Mouse (Mus musculus): Measurements from ENCODE around the gene Plekha3. TPM values are rescaled to one million over a fixed set of nuclear protein-coding genes. Genes with fewer than 3 reads are reported as not detected.

Plekha3 gene
- polyA plus RNA-seq, 1 experiment from 2014 or later, result 5.6 TPM

DNA sequence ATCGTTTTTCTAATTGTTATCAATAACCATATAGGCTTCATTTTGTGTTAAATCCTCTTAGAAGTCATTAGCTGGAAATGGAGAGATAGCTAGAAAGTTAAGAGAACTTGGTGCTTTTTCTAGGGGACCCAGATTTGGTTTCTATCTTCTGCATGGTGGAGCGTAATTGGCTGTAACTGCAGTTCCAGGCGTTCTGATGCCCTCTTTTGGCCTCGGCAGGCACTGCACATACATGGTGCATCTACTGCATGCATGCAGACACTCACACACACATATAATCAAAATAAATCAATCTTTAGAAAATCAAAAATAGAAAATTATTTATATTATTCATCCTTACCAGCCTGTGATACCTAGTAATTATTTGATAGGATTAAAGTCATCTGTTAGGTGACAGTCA, 22.0 kb upstream of the Plekha3 start:
- DNase-seq (ENCODE audit: low spot score) (no peak), ATAC-seq (no peak)
- H3K36me3 ChIP-seq (ENCODE audit: control insufficient read depth, insufficient read depth, low read length), result no peaks in the 10 kb centered on the region
- H3K27me3 ChIP-seq (replicated peaks; ENCODE audit: control insufficient read depth, insufficient read depth, low read length), result no peaks in the 10 kb centered on the region
- H3K9ac ChIP-seq (ENCODE audit: low read length), result no peak overlapping the region
- H3K4me2 ChIP-seq (ENCODE audit: low read length), result no peak overlapping the region
- H3K9me3 ChIP-seq (replicated peaks; ENCODE audit: control insufficient read depth, low read length), result no peaks in the 10 kb centered on the region
- H3K4me1 ChIP-seq (ENCODE audit: control insufficient read depth, insufficient read depth, low read length), result peaks cover 4% of the 10 kb centered on the region; the same call in 1 of the 2 replicates
- no peak overlapping the region for H3K4me3 ChIP-seq (ENCODE audit: low read depth, low read length)
- no peak overlapping the region for H3K27ac ChIP-seq (ENCODE audit: low read depth, low read length)
- WGBS, result 96% methylated on average over 4 of the region's 4 CpGs

GRCm38 (mm10) chr2:76654646-76655045, 20.4 kb upstream of the Plekha3 start:
- ATAC-seq (no peak), DNase-seq (ENCODE audit: low spot score) (no peak)
- Histone ChIP-seq H3K27me3 (replicated peaks; ENCODE audit: control insufficient read depth, insufficient read depth, low read length) (no peaks in the 10 kb centered on the region), H3K9me3 (replicated peaks; ENCODE audit: control insufficient read depth, low read length) (no peaks in the 10 kb centered on the region), H3K36me3 (ENCODE audit: control insufficient read depth, insufficient read depth, low read length) (no peaks in the 10 kb centered on the region), H3K4me2 (ENCODE audit: low read length) (no peak overlapping the region), H3K4me1 (ENCODE audit: control insufficient read depth, insufficient read depth, low read length) (no peaks in the 10 kb centered on the region), H3K9ac (ENCODE audit: low read length) (no peak overlapping the region), H3K27ac (ENCODE audit: low read depth, low read length) (no peak overlapping the region), H3K4me3 (ENCODE audit: low read depth, low read length) (no peak overlapping the region)
- 70% methylated on average over 5 of the region's 5 CpGs for WGBS

- no peak for ATAC-seq
- Histone ChIP-seq H3K27ac (ENCODE audit: low read depth, low read length) (no peak overlapping the region), H3K4me1 (ENCODE audit: control insufficient read depth, insufficient read depth, low read length) (no peaks in the 10 kb centered on the region), H3K27me3 (replicated peaks; ENCODE audit: control insufficient read depth, insufficient read depth, low read length) (no peaks in the 10 kb centered on the region), H3K9me3 (replicated peaks; ENCODE audit: control insufficient read depth, low read length) (no peaks in the 10 kb centered on the region), H3K9ac (ENCODE audit: low read length) (no peak overlapping the region), H3K4me2 (ENCODE audit: low read length) (no peak overlapping the region), H3K36me3 (ENCODE audit: control insufficient read depth, insufficient read depth, low read length) (no peaks in the 10 kb centered on the region), H3K4me3 (ENCODE audit: low read depth, low read length) (no peak overlapping the region)
- 83% methylated on average over 3 of the region's 3 CpGs for WGBS
- DNase-seq (ENCODE audit: low spot score), result no peak
These were observed 19.6 kb upstream of the Plekha3 start for GRCm38 (mm10) chr2:76655444-76655843.

GRCm38 (mm10) chr2:76655982-76656381, 19.1 kb upstream of the Plekha3 start:
- no peak for DNase-seq (ENCODE audit: low spot score)
- Histone ChIP-seq H3K27me3 (replicated peaks; ENCODE audit: control insufficient read depth, insufficient read depth, low read length) (no peaks in the 10 kb centered on the region), H3K4me3 (ENCODE audit: low read depth, low read length) (no peak overlapping the region), H3K4me2 (ENCODE audit: low read length) (no peak overlapping the region), H3K36me3 (ENCODE audit: control insufficient read depth, insufficient read depth, low read length) (no peaks in the 10 kb centered on the region), H3K27ac (ENCODE audit: low read depth, low read length) (no peak overlapping the region), H3K9ac (ENCODE audit: low read length) (no peak overlapping the region), H3K9me3 (replicated peaks; ENCODE audit: control insufficient read depth, low read length) (no peaks in the 10 kb centered on the region), H3K4me1 (ENCODE audit: control insufficient read depth, insufficient read depth, low read length) (no peaks in the 10 kb centered on the region)
- no peak for ATAC-seq
- 23% methylated on average over 1 of the region's 1 CpGs for WGBS

GRCm38 (mm10) chr2:76658551-76658950, 16.5 kb upstream of the Plekha3 start:
- H3K27me3 ChIP-seq (replicated peaks; ENCODE audit: control insufficient read depth, insufficient read depth, low read length), result no peaks in the 10 kb centered on the region
- H3K4me1 ChIP-seq (ENCODE audit: control insufficient read depth, insufficient read depth, low read length), result no peaks in the 10 kb centered on the region
- no peak for DNase-seq (ENCODE audit: low spot score)
- no peak overlapping the region for H3K4me2 ChIP-seq (ENCODE audit: low read length)
- H3K9me3 ChIP-seq (replicated peaks; ENCODE audit: control insufficient read depth, low read length), result no peaks in the 10 kb centered on the region
- ATAC-seq, result no peak
- no peak overlapping the region for H3K4me3 ChIP-seq (ENCODE audit: low read depth, low read length)
- H3K9ac ChIP-seq (ENCODE audit: low read length), result no peak overlapping the region
- H3K36me3 ChIP-seq (ENCODE audit: control insufficient read depth, insufficient read depth, low read length), result peaks cover 7% of the 10 kb centered on the region; the same call in 1 of the 2 replicates
- no peak overlapping the region for H3K27ac ChIP-seq (ENCODE audit: low read depth, low read length)
- WGBS, result 83% methylated on average over 13 of the region's 13 CpGs

DNA sequence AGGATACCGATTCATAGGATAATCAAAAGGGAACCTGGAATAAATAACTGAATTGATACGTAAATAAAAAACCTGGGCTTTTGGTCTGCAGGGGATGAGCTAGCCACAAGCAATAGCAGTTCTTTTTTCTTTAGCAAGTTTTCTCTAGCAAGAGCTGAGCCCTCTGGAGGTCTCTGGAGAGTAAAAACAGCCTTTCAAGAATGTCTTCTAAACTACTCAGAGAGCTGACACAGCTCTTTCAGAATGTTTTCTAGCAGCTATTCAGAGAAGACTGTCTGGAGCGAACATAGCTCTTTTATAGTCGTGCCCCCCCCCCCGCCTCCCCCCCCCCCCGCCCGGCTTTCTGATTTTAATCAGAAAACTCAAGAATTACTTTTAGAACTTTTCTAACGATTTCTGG, 15.7 kb upstream of the Plekha3 start:
- Histone ChIP-seq H3K9ac (ENCODE audit: low read length) (no peak overlapping the region), H3K9me3 (replicated peaks; ENCODE audit: control insufficient read depth, low read length) (no peaks in the 10 kb centered on the region), H3K36me3 (ENCODE audit: control insufficient read depth, insufficient read depth, low read length) (peaks cover 11% of the 10 kb centered on the region; the same call in 1 of the 2 replicates), H3K27ac (ENCODE audit: low read depth, low read length) (no peak overlapping the region), H3K4me1 (ENCODE audit: control insufficient read depth, insufficient read depth, low read length) (no peaks in the 10 kb centered on the region), H3K4me2 (ENCODE audit: low read length) (no peak overlapping the region), H3K4me3 (ENCODE audit: low read depth, low read length) (no peak overlapping the region), H3K27me3 (replicated peaks; ENCODE audit: control insufficient read depth, insufficient read depth, low read length) (no peaks in the 10 kb centered on the region)
- ATAC-seq (no peak), DNase-seq (ENCODE audit: low spot score) (peak; percentile 31)
- WGBS, result 44% methylated on average over 6 of the region's 8 CpGs

DNA sequence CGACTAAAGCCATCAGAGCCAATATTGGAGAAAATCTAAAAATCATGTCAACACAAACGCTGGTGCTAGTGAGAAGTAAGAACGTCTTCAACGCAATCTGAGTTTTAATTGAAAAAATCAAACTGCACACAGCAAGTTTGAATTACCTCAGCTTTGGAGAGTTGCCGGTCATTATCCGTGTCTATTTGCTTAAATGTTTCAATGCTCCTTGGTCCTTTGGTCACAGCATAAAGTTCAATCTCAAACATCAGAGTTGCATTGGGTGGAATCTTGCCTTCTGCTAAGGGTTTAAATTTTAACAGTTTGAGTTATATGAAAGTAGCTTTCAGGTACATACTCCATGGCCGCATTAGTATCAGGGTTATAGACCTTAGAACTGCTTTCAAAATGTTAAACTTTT, 9.6 kb upstream of the Plekha3 start:
- Histone ChIP-seq H3K9me3 (replicated peaks; ENCODE audit: control insufficient read depth, low read length) (no peaks in the 10 kb centered on the region), H3K4me2 (ENCODE audit: low read length) (no peak overlapping the region), H3K27ac (ENCODE audit: low read depth, low read length) (no peak overlapping the region), H3K4me3 (ENCODE audit: low read depth, low read length) (no peak overlapping the region), H3K9ac (ENCODE audit: low read length) (no peak overlapping the region), H3K27me3 (replicated peaks; ENCODE audit: control insufficient read depth, insufficient read depth, low read length) (no peaks in the 10 kb centered on the region), H3K36me3 (ENCODE audit: control insufficient read depth, insufficient read depth, low read length) (peaks cover 30% of the 10 kb centered on the region), H3K4me1 (ENCODE audit: control insufficient read depth, insufficient read depth, low read length) (no peaks in the 10 kb centered on the region)
- DNase-seq (ENCODE audit: low spot score) (no peak), ATAC-seq (no peak)
- WGBS, result 96% methylated on average over 7 of the region's 7 CpGs

GRCm38 (mm10) chr2:76667200-76667599, 7.9 kb upstream of the Plekha3 start:
- Histone ChIP-seq H3K27me3 (replicated peaks; ENCODE audit: control insufficient read depth, insufficient read depth, low read length) (no peaks in the 10 kb centered on the region), H3K27ac (ENCODE audit: low read depth, low read length) (no peak overlapping the region), H3K4me2 (ENCODE audit: low read length) (no peak overlapping the region), H3K4me1 (ENCODE audit: control insufficient read depth, insufficient read depth, low read length) (peaks cover 7% of the 10 kb centered on the region), H3K9ac (ENCODE audit: low read length) (no peak overlapping the region), H3K4me3 (ENCODE audit: low read depth, low read length) (no peak overlapping the region), H3K9me3 (replicated peaks; ENCODE audit: control insufficient read depth, low read length) (no peaks in the 10 kb centered on the region), H3K36me3 (ENCODE audit: control insufficient read depth, insufficient read depth, low read length) (peaks cover 29% of the 10 kb centered on the region)
- DNase-seq (ENCODE audit: low spot score) (no peak), ATAC-seq (no peak)
- 82% methylated on average over 5 of the region's 5 CpGs for WGBS

DNA sequence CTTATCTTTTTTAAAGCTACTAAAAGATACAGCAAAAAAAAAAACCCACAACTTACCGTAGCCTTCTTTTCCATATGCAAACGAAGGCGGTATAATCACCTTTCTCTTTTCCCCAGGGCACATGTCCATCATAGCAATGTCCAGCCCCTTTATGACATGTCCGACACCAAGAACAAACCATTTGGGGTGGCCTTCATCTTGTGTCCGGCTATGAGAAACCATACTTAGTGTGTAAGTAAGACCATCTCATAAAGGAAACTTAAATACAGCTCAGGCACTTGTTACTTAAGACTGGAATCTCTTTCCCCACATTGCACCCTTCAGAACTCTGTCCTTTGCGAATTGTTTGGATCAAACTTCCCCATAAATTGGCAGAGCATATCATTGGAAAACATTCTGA, 3.4 kb upstream of the Plekha3 start:
- WGBS, result 88% methylated on average over 6 of the region's 6 CpGs
- Histone ChIP-seq H3K4me3 (ENCODE audit: low read depth, low read length) (peak overlapping the region; percentile 32), H3K9ac (ENCODE audit: low read length) (peak overlapping the region; percentile 54), H3K36me3 (ENCODE audit: control insufficient read depth, insufficient read depth, low read length) (peaks cover 5% of the 10 kb centered on the region), H3K27ac (ENCODE audit: low read depth, low read length) (no peak overlapping the region), H3K27me3 (replicated peaks; ENCODE audit: control insufficient read depth, insufficient read depth, low read length) (no peaks in the 10 kb centered on the region), H3K4me1 (ENCODE audit: control insufficient read depth, insufficient read depth, low read length) (peaks cover 15% of the 10 kb centered on the region), H3K9me3 (replicated peaks; ENCODE audit: control insufficient read depth, low read length) (no peaks in the 10 kb centered on the region), H3K4me2 (ENCODE audit: low read length) (peak overlapping the region; percentile 51)
- DNase-seq (ENCODE audit: low spot score), result no peak
- no peak for ATAC-seq

Data from forebrain, embryonic 14.5 days (tissue).